Mouse (Mus musculus) CH12.LX (cell line): Measurements from ENCODE around the gene Rae1. TPM values are rescaled to one million over a fixed set of nuclear protein-coding genes. Genes with fewer than 3 reads are reported as not detected.

ENCODE experiments used
- DNase-seq: peaks from one replicate; pipeline ENCODE4 v3.0.0-alpha.2; 2013; ENCODE audit errors: extremely low read depth
- H3K27ac ChIP-seq: 2 replicates; pipeline ENCODE4 v1.5.1; 2012; ENCODE audit warnings: low read depth, mild to moderate bottlenecking, control low read depth, moderate library complexity; ENCODE audit not compliant: insufficient read depth
- H3K27me3 ChIP-seq: replicated peaks from 2 replicates; pipeline ENCODE3; 2012; ENCODE audit warnings: inconsistent platforms
- H3K36me3 ChIP-seq, 2 experiments: replicated peaks in 1 of 2; 2 replicates each; pipeline versions ENCODE3 to v1.6.1; 2012; ENCODE audit warnings: inconsistent platforms in 1 of 2, low read length in 1 of 2, mild to moderate bottlenecking in 1 of 2, mixed read lengths in 1 of 2, moderate library complexity in 1 of 2; ENCODE audit not compliant: control insufficient read depth in 1 of 2, insufficient read depth in 1 of 2
- H3K4me1 ChIP-seq, 2 experiments: 2 replicates each; pipeline ENCODE4 v1.6.1; 2012; ENCODE audit warnings: inconsistent platforms in 1 of 2, moderate library complexity in 1 of 2; ENCODE audit not compliant: insufficient read depth in 2 of 2, control insufficient read depth in 1 of 2
- H3K4me2 ChIP-seq: 2 replicates; pipeline ENCODE4 v1.6.1; 2012; ENCODE audit warnings: low read depth, mild to moderate bottlenecking, control low read depth; ENCODE audit not compliant: poor library complexity, insufficient read depth, severe bottlenecking
- H3K4me3 ChIP-seq, 3 experiments: fragments of 150-350 bp in 1 of 3; sonication (generic) in 1 of 3; replicated peaks in 1 of 3; 2 replicates each; pipeline versions ENCODE3 to v1.5.1; 2011 to 2012; ENCODE audit warnings: low read depth in 2 of 3, low read length in 2 of 3, mild to moderate bottlenecking in 2 of 3, moderate library complexity in 2 of 3, control low read depth in 1 of 3, improper control_type of control experiment in 1 of 3, inconsistent platforms in 1 of 3, mixed read lengths in 1 of 3; ENCODE audit not compliant: poor library complexity in 1 of 3
- H3K79me2 ChIP-seq: replicated peaks from 2 replicates; pipeline ENCODE4 v1.6.1; 2012; ENCODE audit warnings: mild to moderate bottlenecking, moderate library complexity; ENCODE audit not compliant: control insufficient read depth, poor library complexity, insufficient read depth, severe bottlenecking; ENCODE audit errors: extremely low read depth
- H3K9ac ChIP-seq: 2 replicates; pipeline ENCODE4 v1.6.1; 2012; ENCODE audit warnings: low read depth, mild to moderate bottlenecking, control low read depth, moderate library complexity; ENCODE audit not compliant: insufficient read depth
- H3K9me3 ChIP-seq: replicated peaks from 2 replicates; pipeline ENCODE3; 2012; ENCODE audit warnings: low read length, inconsistent platforms, mixed read lengths
- BHLHE40 ChIP-seq: IDR thresholded peaks from 2 replicates; pipeline ENCODE4 v1.6.1; 2011; ENCODE audit warnings: mild to moderate bottlenecking, low read depth, low read length, improper control_type of control experiment
- CHD1 ChIP-seq: IDR thresholded peaks from 2 replicates; pipeline ENCODE4 v1.6.1; 2012; ENCODE audit warnings: low read depth, low read length, improper control_type of control experiment, inconsistent platforms
- CHD2 ChIP-seq: IDR thresholded peaks from 2 replicates; pipeline ENCODE4 v1.6.1; 2011; ENCODE audit warnings: low read length, improper control_type of control experiment
- CTCF ChIP-seq, 2 experiments: IDR thresholded peaks in 1 of 2; conservative IDR thresholded peaks in 1 of 2; 2 replicates each; pipeline ENCODE4 v1.5.1; 2011 to 2012; ENCODE audit warnings: low read depth in 2 of 2, low read length in 2 of 2, improper control_type of control experiment in 1 of 2, inconsistent platforms in 1 of 2, mild to moderate bottlenecking in 1 of 2, moderate library complexity in 1 of 2
- E2F4 ChIP-seq: IDR thresholded peaks from 2 replicates; pipeline ENCODE4 v1.6.1; 2011; ENCODE audit warnings: low read depth, low read length, improper control_type of control experiment; ENCODE audit not compliant: insufficient replicate concordance
- ELF1 ChIP-seq: IDR thresholded peaks from 2 replicates; pipeline ENCODE4 v1.6.1; 2014; ENCODE audit warnings: low read depth, mild to moderate bottlenecking, inconsistent platforms, low read length, improper control_type of control experiment
- EP300 ChIP-seq: IDR thresholded peaks from 2 replicates; pipeline ENCODE4 v1.6.1; 2011; ENCODE audit warnings: low read length, improper control_type of control experiment
- ETS1 ChIP-seq: conservative IDR thresholded peaks from 2 replicates; pipeline ENCODE4 v1.6.1; 2012; ENCODE audit warnings: low read depth, mild to moderate bottlenecking, inconsistent platforms, low read length, improper control_type of control experiment, moderate library complexity
- GABPA ChIP-seq: IDR thresholded peaks from 2 replicates; pipeline ENCODE4 v1.6.1; 2012; ENCODE audit warnings: low read depth, low read length, improper control_type of control experiment, inconsistent platforms; ENCODE audit not compliant: insufficient replicate concordance
- HCFC1 ChIP-seq: IDR thresholded peaks from 2 replicates; pipeline ENCODE4 v1.6.1; 2012; ENCODE audit warnings: low read depth, mild to moderate bottlenecking, inconsistent platforms, low read length, improper control_type of control experiment
- IRF4 ChIP-seq: IDR thresholded peaks from 2 replicates; pipeline ENCODE4 v1.6.1; 2014; ENCODE audit warnings: low read depth, mild to moderate bottlenecking, inconsistent platforms, low read length, improper control_type of control experiment
- JUN ChIP-seq: IDR thresholded peaks from 2 replicates; pipeline ENCODE4 v1.6.1; 2011; ENCODE audit warnings: low read depth, mild to moderate bottlenecking, low read length, improper control_type of control experiment, moderate library complexity; ENCODE audit not compliant: insufficient read depth
- JUND ChIP-seq: conservative IDR thresholded peaks from 2 replicates; pipeline ENCODE4 v1.6.1; 2011; ENCODE audit warnings: low read depth, low read length, improper control_type of control experiment
- KAT2A ChIP-seq: IDR thresholded peaks from 2 replicates; pipeline ENCODE4 v1.6.1; 2012; ENCODE audit warnings: low read length, improper control_type of control experiment, inconsistent platforms; ENCODE audit not compliant: insufficient replicate concordance
- MAFK ChIP-seq: IDR thresholded peaks from 2 replicates; pipeline ENCODE4 v1.6.1; 2011; ENCODE audit warnings: low read length, improper control_type of control experiment; ENCODE audit not compliant: insufficient replicate concordance
- MAX ChIP-seq: IDR thresholded peaks from 2 replicates; pipeline ENCODE4 v1.6.1; 2011; ENCODE audit warnings: low read length, improper control_type of control experiment
- MAZ ChIP-seq: IDR thresholded peaks from 2 replicates; pipeline ENCODE4 v1.6.1; 2012; ENCODE audit warnings: low read depth, mild to moderate bottlenecking, inconsistent platforms, low read length, improper control_type of control experiment, moderate library complexity
- MEF2A ChIP-seq: IDR thresholded peaks from 2 replicates; pipeline ENCODE4 v1.6.1; 2014; ENCODE audit warnings: low read depth, mild to moderate bottlenecking, inconsistent platforms, low read length, improper control_type of control experiment, borderline replicate concordance
- MXI1 ChIP-seq: IDR thresholded peaks from 2 replicates; pipeline ENCODE4 v1.6.1; 2011; ENCODE audit warnings: mild to moderate bottlenecking, low read depth, low read length, improper control_type of control experiment
- MYC ChIP-seq: IDR thresholded peaks from 2 replicates; pipeline ENCODE4 v1.6.1; 2011; ENCODE audit warnings: low read depth, mild to moderate bottlenecking, improper control_type of control experiment, low read length
- NELFE ChIP-seq: IDR thresholded peaks from 2 replicates; pipeline ENCODE4 v1.6.1; 2011; ENCODE audit warnings: low read depth, low read length, improper control_type of control experiment
- NRF1 ChIP-seq: IDR thresholded peaks from 2 replicates; pipeline ENCODE4 v1.6.1; 2014; ENCODE audit warnings: low read depth, mild to moderate bottlenecking, inconsistent platforms, low read length, improper control_type of control experiment, moderate library complexity
- PAX5 ChIP-seq: IDR thresholded peaks from 2 replicates; pipeline ENCODE4 v1.6.1; 2012; ENCODE audit warnings: low read length, inconsistent platforms, mixed read lengths
- POLR2A ChIP-seq: IDR thresholded peaks from 2 replicates; pipeline ENCODE4 v1.6.1; 2011; ENCODE audit warnings: low read depth, mild to moderate bottlenecking, improper control_type of control experiment, low read length
- POLR2AphosphoS2 ChIP-seq: IDR thresholded peaks from 2 replicates; pipeline ENCODE4 v1.6.1; 2011; ENCODE audit warnings: low read depth, low read length, improper control_type of control experiment
- RAD21 ChIP-seq: IDR thresholded peaks from 2 replicates; pipeline ENCODE4 v1.6.1; 2011; ENCODE audit warnings: low read depth, mild to moderate bottlenecking, low read length, improper control_type of control experiment, moderate library complexity
- RCOR1 ChIP-seq: conservative IDR thresholded peaks from 2 replicates; pipeline ENCODE4 v1.6.1; 2012; ENCODE audit warnings: low read depth, mild to moderate bottlenecking, inconsistent platforms, low read length, improper control_type of control experiment
- SIN3A ChIP-seq: IDR thresholded peaks from 2 replicates; pipeline ENCODE4 v1.6.1; 2012; ENCODE audit warnings: low read length, improper control_type of control experiment, inconsistent platforms
- SMC3 ChIP-seq: IDR thresholded peaks from 2 replicates; pipeline ENCODE4 v1.6.1; 2011; ENCODE audit warnings: low read depth, low read length, improper control_type of control experiment
- TBP ChIP-seq: conservative IDR thresholded peaks from 2 replicates; pipeline ENCODE4 v1.6.1; 2011; ENCODE audit warnings: low read depth, low read length, improper control_type of control experiment
- TCF12 ChIP-seq: IDR thresholded peaks from 2 replicates; pipeline ENCODE4 v1.6.1; 2014; ENCODE audit warnings: low read depth, mild to moderate bottlenecking, inconsistent platforms, low read length, improper control_type of control experiment
- UBTF ChIP-seq: IDR thresholded peaks from 2 replicates; pipeline ENCODE4 v1.6.1; 2012; ENCODE audit warnings: low read depth, mild to moderate bottlenecking, inconsistent platforms, low read length, improper control_type of control experiment, moderate library complexity
- USF1 ChIP-seq: IDR thresholded peaks from 2 replicates; pipeline ENCODE4 v1.6.1; 2014; ENCODE audit warnings: low read depth, mild to moderate bottlenecking, inconsistent platforms, low read length, improper control_type of control experiment
- USF2 ChIP-seq: conservative IDR thresholded peaks from 2 replicates; pipeline ENCODE4 v1.6.1; 2011; ENCODE audit warnings: low read depth, low read length, improper control_type of control experiment
- ZC3H11A ChIP-seq: IDR thresholded peaks from 2 replicates; pipeline ENCODE4 v1.6.1; 2012; ENCODE audit warnings: low read depth, mild to moderate bottlenecking, inconsistent platforms, low read length, improper control_type of control experiment
- ZKSCAN1 ChIP-seq: IDR thresholded peaks from 2 replicates; pipeline ENCODE4 v1.6.1; 2012; ENCODE audit warnings: low read depth, inconsistent platforms, low read length, improper control_type of control experiment, borderline replicate concordance
- ZMIZ1 ChIP-seq: IDR thresholded peaks from 2 replicates; pipeline ENCODE4 v1.6.1; 2012; ENCODE audit warnings: low read depth, mild to moderate bottlenecking, inconsistent platforms, low read length, improper control_type of control experiment
- ZNF384 ChIP-seq: IDR thresholded peaks from 2 replicates; pipeline ENCODE4 v1.6.1; 2012; ENCODE audit warnings: low read depth, low read length, improper control_type of control experiment, inconsistent platforms
- dilution Hi-C: fragments of 300-500 bp; cut with MboI; formaldehyde crosslinking; loops from 2 replicates; pipeline ENCODE4 v1.14.3; 2020; ENCODE audit warnings: low sequenced_read_pairs; ENCODE audit not compliant: extremely low pct_unique_long_range_greater_than_20kb, extremely low pct_ligation_motif_present
- in situ Hi-C: fragments of 300-500 bp; cut with MboI; formaldehyde crosslinking; loops from 3 replicates; pipeline ENCODE4 v1.14.3; 2019; ENCODE audit warnings: low sequenced_read_pairs, low pct_ligation_motif_present, low pct_unique_long_range_greater_than_20kb, mixed read lengths
- polyA plus RNA-seq: library from polyadenylated mRNA; unstranded; fragments of >175 nt; gene quantifications from 2 replicates; pipeline ENCODE4 v1.2.1, GENCODE M21; 2012; ENCODE audit warnings: low read depth; ENCODE audit not compliant: insufficient read length
- total RNA-seq, 2 experiments: library from RNA; depleted of rRNA; stranded (reverse); fragments of 300-350 nt in 1 of 2; fragments of >200 nt in 1 of 2; gene quantifications; 2 replicates each; pipeline ENCODE4 v1.2.3; 2012 to 2014

Gene Rae1
- total RNA-seq (2012; rRNA removed) (86.3 and 97.7 TPM in 2 replicates), total RNA-seq (2014; rRNA removed) (114 and 115 TPM in 2 replicates), polyA plus RNA-seq (86.1 and 95.0 TPM in 2 replicates)

- 0 out of 2 replicates have a peak within 1 kb of the TSS, but pooled peaks have one; percentile 18 for H3K27ac ChIP-seq
- H3K36me3 ChIP-seq = peaks cover 21 to 37% of the 10 kb centered on the region in 2 experiments
- peaks cover 5 to 17% of the 10 kb centered on the region in 2 experiments for H3K4me1 ChIP-seq
- H3K4me3 ChIP-seq = peak within 1 kb of the TSS; percentile 69 to 95 (median 91)
- dilution Hi-C loops (no loop called here), in situ Hi-C loops (loop anchor here (10.0 to 25.0 kb wide), 2 partner anchors 163 to 525 kb away; partner anchors contain the start of genes Fam209 and Pck1)
- H3K79me2 ChIP-seq = peaks cover 28% of the 10 kb centered on the region
- peaks cover 18% of the 10 kb centered on the region for H3K27me3 ChIP-seq
- H3K9ac ChIP-seq = peak within 1 kb of the TSS; percentile 77
- DNase-seq = peak; percentile 96
- peak within 1 kb of the TSS; percentile 80 for H3K4me2 ChIP-seq
- TF ChIP-seq NELFE = peak; percentile 81
- no peak for TF ChIP-seq CHD1
- TF ChIP-seq MEF2A = no peak
- peak; percentile 97 for TF ChIP-seq ELF1
- no peak for TF ChIP-seq CHD2
- TF ChIP-seq TCF12 = peak; percentile 79
- TF ChIP-seq E2F4 = no peak
- no peak for TF ChIP-seq IRF4
- TF ChIP-seq UBTF = no peak
- no peak for TF ChIP-seq USF2
- TF ChIP-seq POLR2A = peak; percentile 82
- no peak for TF ChIP-seq POLR2AphosphoS2
- no peak for TF ChIP-seq EP300
- no peak for TF ChIP-seq JUN
- peak; percentile 94 for TF ChIP-seq NRF1
- no peak for TF ChIP-seq ETS1
- no peak for TF ChIP-seq MAZ
- TF ChIP-seq SMC3 = peak; percentile 96
- TF ChIP-seq GABPA = no peak; the same call in 1 of the 2 replicates
- peak; percentile 76 for TF ChIP-seq ZC3H11A
- TF ChIP-seq CTCF (conservative IDR thresholded peaks at IDR 0.05 in 1 of 2, IDR thresholded peaks at IDR 0.05 in 1 of 2; ENCODE audit: low read depth in 2 of 2, low read length in 2 of 2) = peak; percentile 71 to 96; a peak in 3 of 4 replicates
- TF ChIP-seq MYC = no peak
- TF ChIP-seq ZNF384 = no peak
- peak; percentile 86; the same call in 1 of the 2 replicates for TF ChIP-seq MXI1
- TF ChIP-seq ZKSCAN1 = no peak
- TF ChIP-seq PAX5 = no peak
- peak; percentile 92 for TF ChIP-seq RAD21
- no peak for TF ChIP-seq USF1
- peak; percentile 80 for TF ChIP-seq BHLHE40
- no peak for TF ChIP-seq JUND
- TF ChIP-seq HCFC1 = peak; percentile 94
- TF ChIP-seq ZMIZ1 = no peak
- TF ChIP-seq KAT2A = peak; percentile 74; the same call in 1 of the 2 replicates
- no peak for TF ChIP-seq RCOR1
- no peak; the same call in 1 of the 2 replicates for TF ChIP-seq MAX
- TF ChIP-seq SIN3A = peak; percentile 72; the same call in 1 of the 2 replicates
- TF ChIP-seq TBP = peak; percentile 59; the same call in 1 of the 2 replicates
- TF ChIP-seq MAFK = no peak
- H3K9me3 ChIP-seq = no peaks in the 10 kb centered on the region
Measured at GRCm38 (mm10) chr2:172999630-173000284, at the start of gene Rae1. Gene Rae1, plus strand, starts transcription at chr2:173000117.
